Mouse (Mus musculus): ENCODE results near the gene Rpia. TPM values are rescaled to one million over a fixed set of nuclear protein-coding genes. Genes with fewer than 3 reads are reported as not detected.

Rpia gene
- polyA plus RNA-seq, 1 experiment from 2014 or later = 3.3 TPM

GRCm38 (mm10) chr6:70752351-70752750, 39.7 kb downstream of the Rpia start:
- no peak for DNase-seq (ENCODE audit: low spot score)
- H3K27ac ChIP-seq (replicated peaks; ENCODE audit: low read depth, low read length) = no peak overlapping the region
- H3K4me1 ChIP-seq (ENCODE audit: control insufficient read depth, insufficient read depth, low read length) = peaks cover 6% of the 10 kb centered on the region; the same call in 1 of the 2 replicates
- no peak overlapping the region for H3K4me2 ChIP-seq (ENCODE audit: low read depth, low read length)
- no peaks in the 10 kb centered on the region for H3K36me3 ChIP-seq (ENCODE audit: control insufficient read depth, insufficient read depth, low read length)
- H3K27me3 ChIP-seq (replicated peaks; ENCODE audit: control insufficient read depth, insufficient read depth, low read length) = no peaks in the 10 kb centered on the region
- no peak overlapping the region for H3K9ac ChIP-seq (ENCODE audit: low read depth, low read length)
- no peak for ATAC-seq (ENCODE audit: low read depth)
- WGBS = 56% methylated on average over 8 of the region's 8 CpGs
- no peak overlapping the region for H3K4me3 ChIP-seq (ENCODE audit: low read depth, low read length)
- no peaks in the 10 kb centered on the region for H3K9me3 ChIP-seq (ENCODE audit: control insufficient read depth, low read length)

- no peaks in the 10 kb centered on the region for H3K27me3 ChIP-seq (replicated peaks; ENCODE audit: control insufficient read depth, insufficient read depth, low read length)
- no peaks in the 10 kb centered on the region for H3K9me3 ChIP-seq (ENCODE audit: control insufficient read depth, low read length)
- no peak overlapping the region for H3K9ac ChIP-seq (ENCODE audit: low read depth, low read length)
- ATAC-seq (ENCODE audit: low read depth) (no peak), DNase-seq (ENCODE audit: low spot score) (no peak)
- H3K36me3 ChIP-seq (ENCODE audit: control insufficient read depth, insufficient read depth, low read length) = no peaks in the 10 kb centered on the region
- 70% methylated on average over 6 of the region's 6 CpGs for WGBS
- no peak overlapping the region for H3K27ac ChIP-seq (replicated peaks; ENCODE audit: low read depth, low read length)
- H3K4me2 ChIP-seq (ENCODE audit: low read depth, low read length) = no peak overlapping the region
- H3K4me1 ChIP-seq (ENCODE audit: control insufficient read depth, insufficient read depth, low read length) = peaks cover 6% of the 10 kb centered on the region; the same call in 1 of the 2 replicates
- no peak overlapping the region for H3K4me3 ChIP-seq (ENCODE audit: low read depth, low read length)
Measured at GRCm38 (mm10) chr6:70751898-70752273, 40.1 kb downstream of the Rpia start.

DNA sequence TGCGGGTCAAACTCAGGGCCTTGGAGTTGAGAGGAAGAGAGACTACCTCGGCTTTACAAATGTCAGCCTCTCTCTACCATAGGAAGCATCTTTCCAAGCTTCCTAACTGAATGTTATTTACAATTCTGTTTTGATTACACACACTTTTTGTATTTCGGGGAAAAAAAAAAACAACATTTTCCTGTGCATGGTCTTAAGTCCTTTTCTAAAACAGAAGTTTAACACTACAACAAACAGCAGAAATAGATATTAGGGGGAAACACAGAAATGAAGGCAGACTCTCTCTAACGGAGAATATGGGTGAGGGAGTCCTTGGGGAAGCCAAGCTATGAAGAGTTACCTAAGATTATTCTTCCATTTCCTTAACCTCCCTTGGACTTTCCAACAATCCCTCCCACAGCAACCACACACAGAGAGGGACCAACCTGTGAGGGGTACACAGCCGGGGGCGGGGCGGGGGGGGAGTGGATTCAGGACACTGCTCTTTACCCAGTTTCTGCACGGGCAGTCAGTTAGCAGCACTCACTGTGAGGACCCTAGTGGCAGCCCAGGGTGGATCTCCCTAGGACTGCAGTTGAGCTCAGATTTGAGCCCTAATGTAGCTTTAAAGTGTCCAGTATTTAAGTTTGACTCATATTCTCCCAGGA, 40.7 kb downstream of the Rpia start:
- WGBS = 70% methylated on average over 8 of the region's 8 CpGs

DNA sequence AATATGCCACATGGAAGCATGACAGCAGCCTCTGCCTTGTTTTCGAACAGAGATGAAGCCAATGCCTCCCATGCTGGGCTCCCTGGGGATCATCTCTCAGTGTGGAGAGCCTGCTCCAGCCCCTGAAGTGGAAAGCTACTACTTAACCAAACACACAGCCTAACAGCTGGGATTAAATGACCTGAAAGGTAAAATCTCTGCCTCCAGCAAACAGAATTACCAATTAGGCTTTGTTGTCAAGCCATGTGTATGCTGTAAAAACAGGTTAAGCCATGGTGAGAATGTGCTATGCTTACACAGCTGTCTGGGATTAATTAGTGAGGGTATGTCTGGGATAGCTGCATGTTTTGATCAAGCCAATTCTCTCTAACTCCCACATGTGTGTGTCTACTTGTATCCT, 42.3 kb downstream of the Rpia start:
- H3K4me2 ChIP-seq (ENCODE audit: low read depth, low read length) = no peak overlapping the region
- peaks cover 6% of the 10 kb centered on the region; the same call in 1 of the 2 replicates for H3K4me1 ChIP-seq (ENCODE audit: control insufficient read depth, insufficient read depth, low read length)
- H3K9me3 ChIP-seq (ENCODE audit: control insufficient read depth, low read length) = no peaks in the 10 kb centered on the region
- no peaks in the 10 kb centered on the region for H3K27me3 ChIP-seq (replicated peaks; ENCODE audit: control insufficient read depth, insufficient read depth, low read length)
- no peak overlapping the region for H3K27ac ChIP-seq (replicated peaks; ENCODE audit: low read depth, low read length)
- H3K9ac ChIP-seq (ENCODE audit: low read depth, low read length) = no peak overlapping the region
- 18% methylated on average over 1 of the region's 1 CpGs for WGBS
- H3K36me3 ChIP-seq (ENCODE audit: control insufficient read depth, insufficient read depth, low read length) = no peaks in the 10 kb centered on the region
- DNase-seq (ENCODE audit: low spot score) (peak; percentile 70), ATAC-seq (ENCODE audit: low read depth) (peak; percentile 65; the same call in 1 of the 2 replicates)
- H3K4me3 ChIP-seq (ENCODE audit: low read depth, low read length) = no peak overlapping the region

More for the DNA sequence above, 40.7 kb downstream of the Rpia start:
- ATAC-seq (ENCODE audit: low read depth) (no peak), DNase-seq (ENCODE audit: low spot score) (no peak)
- Histone ChIP-seq H3K9me3 (ENCODE audit: control insufficient read depth, low read length) (no peaks in the 10 kb centered on the region), H3K4me3 (ENCODE audit: low read depth, low read length) (no peak overlapping the region), H3K27me3 (replicated peaks; ENCODE audit: control insufficient read depth, insufficient read depth, low read length) (no peaks in the 10 kb centered on the region), H3K4me2 (ENCODE audit: low read depth, low read length) (no peak overlapping the region), H3K4me1 (ENCODE audit: control insufficient read depth, insufficient read depth, low read length) (peaks cover 6% of the 10 kb centered on the region; the same call in 1 of the 2 replicates), H3K27ac (replicated peaks; ENCODE audit: low read depth, low read length) (no peak overlapping the region), H3K9ac (ENCODE audit: low read depth, low read length) (no peak overlapping the region), H3K36me3 (ENCODE audit: control insufficient read depth, insufficient read depth, low read length) (no peaks in the 10 kb centered on the region)

- H3K36me3 ChIP-seq (ENCODE audit: control insufficient read depth, insufficient read depth, low read length) = no peaks in the 10 kb centered on the region
- H3K9me3 ChIP-seq (ENCODE audit: control insufficient read depth, low read length) = no peaks in the 10 kb centered on the region
- no peak overlapping the region for H3K9ac ChIP-seq (ENCODE audit: low read depth, low read length)
- H3K27ac ChIP-seq (replicated peaks; ENCODE audit: low read depth, low read length) = no peak overlapping the region
- H3K4me2 ChIP-seq (ENCODE audit: low read depth, low read length) = no peak overlapping the region
- DNase-seq (ENCODE audit: low spot score) (no peak), ATAC-seq (ENCODE audit: low read depth) (no peak)
- 85% methylated on average over 5 of the region's 5 CpGs for WGBS
- peaks cover 6% of the 10 kb centered on the region; the same call in 1 of the 2 replicates for H3K4me1 ChIP-seq (ENCODE audit: control insufficient read depth, insufficient read depth, low read length)
- H3K27me3 ChIP-seq (replicated peaks; ENCODE audit: control insufficient read depth, insufficient read depth, low read length) = no peaks in the 10 kb centered on the region
- H3K4me3 ChIP-seq (ENCODE audit: low read depth, low read length) = no peak overlapping the region
Measured at GRCm38 (mm10) chr6:70747702-70748101, 44.3 kb downstream of the Rpia start.

DNA sequence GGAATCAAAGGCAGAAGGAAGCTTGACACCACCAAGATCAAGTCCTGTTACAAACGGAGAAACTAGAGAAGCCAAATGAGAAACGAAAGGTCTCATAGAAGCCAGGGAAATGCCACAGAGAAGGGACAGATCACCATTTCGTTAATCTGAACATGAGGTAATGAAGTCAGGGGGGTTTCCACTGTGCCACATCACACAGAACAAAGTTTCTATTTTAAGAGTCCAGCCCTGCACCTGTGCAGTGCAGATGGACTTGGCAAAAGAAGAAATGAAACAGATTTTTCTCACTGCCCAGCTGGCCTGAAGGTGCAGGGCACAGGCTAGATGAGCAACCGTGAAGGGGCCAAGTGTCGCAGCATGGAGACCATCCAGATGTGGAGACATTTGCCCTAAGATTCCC, 48.1 kb downstream of the Rpia start:
- H3K4me1 ChIP-seq (ENCODE audit: control insufficient read depth, insufficient read depth, low read length) = no peaks in the 10 kb centered on the region
- no peak overlapping the region for H3K27ac ChIP-seq (replicated peaks; ENCODE audit: low read depth, low read length)
- no peak for ATAC-seq (ENCODE audit: low read depth)
- H3K9me3 ChIP-seq (ENCODE audit: control insufficient read depth, low read length) = no peaks in the 10 kb centered on the region
- H3K9ac ChIP-seq (ENCODE audit: low read depth, low read length) = no peak overlapping the region
- DNase-seq (ENCODE audit: low spot score) = no peak
- WGBS = 69% methylated on average over 5 of the region's 5 CpGs
- H3K36me3 ChIP-seq (ENCODE audit: control insufficient read depth, insufficient read depth, low read length) = no peaks in the 10 kb centered on the region
- H3K4me2 ChIP-seq (ENCODE audit: low read depth, low read length) = no peak overlapping the region
- H3K27me3 ChIP-seq (replicated peaks; ENCODE audit: control insufficient read depth, insufficient read depth, low read length) = no peaks in the 10 kb centered on the region
- no peak overlapping the region for H3K4me3 ChIP-seq (ENCODE audit: low read depth, low read length)

DNA sequence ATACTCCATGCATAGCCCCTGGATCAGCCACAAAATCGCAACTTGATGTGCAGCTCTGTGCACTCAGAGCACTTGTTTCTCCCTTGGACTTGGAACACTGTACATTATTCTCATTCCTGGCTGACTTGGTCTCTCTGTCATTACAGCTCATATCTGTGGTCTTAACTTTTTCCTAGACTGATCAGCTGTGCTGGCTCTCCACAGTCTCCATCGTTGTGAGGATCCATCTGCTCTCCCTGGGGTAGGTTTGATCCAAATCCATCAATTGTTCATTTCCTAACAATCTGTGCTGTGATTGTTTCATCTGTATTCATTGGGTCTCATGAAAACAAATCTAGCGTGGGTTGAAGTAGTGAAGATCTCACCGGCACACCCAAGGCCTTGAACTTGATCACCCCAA, 49.2 kb downstream of the Rpia start:
- no peak overlapping the region for H3K27ac ChIP-seq (replicated peaks; ENCODE audit: low read depth, low read length)
- DNase-seq (ENCODE audit: low spot score) = no peak
- no peak for ATAC-seq (ENCODE audit: low read depth)
- H3K4me1 ChIP-seq (ENCODE audit: control insufficient read depth, insufficient read depth, low read length) = no peaks in the 10 kb centered on the region
- H3K4me2 ChIP-seq (ENCODE audit: low read depth, low read length) = no peak overlapping the region
- WGBS = 87% methylated on average over 4 of the region's 4 CpGs
- no peaks in the 10 kb centered on the region for H3K9me3 ChIP-seq (ENCODE audit: control insufficient read depth, low read length)
- no peak overlapping the region for H3K4me3 ChIP-seq (ENCODE audit: low read depth, low read length)
- H3K36me3 ChIP-seq (ENCODE audit: control insufficient read depth, insufficient read depth, low read length) = no peaks in the 10 kb centered on the region
- H3K27me3 ChIP-seq (replicated peaks; ENCODE audit: control insufficient read depth, insufficient read depth, low read length) = no peaks in the 10 kb centered on the region
- no peak overlapping the region for H3K9ac ChIP-seq (ENCODE audit: low read depth, low read length)

GRCm38 (mm10) chr6:70740535-70740934, 51.5 kb downstream of the Rpia start:
- no peaks in the 10 kb centered on the region for H3K9me3 ChIP-seq (ENCODE audit: control insufficient read depth, low read length)
- no peaks in the 10 kb centered on the region for H3K36me3 ChIP-seq (ENCODE audit: control insufficient read depth, insufficient read depth, low read length)
- H3K27ac ChIP-seq (replicated peaks; ENCODE audit: low read depth, low read length) = no peak overlapping the region
- no peak overlapping the region for H3K4me3 ChIP-seq (ENCODE audit: low read depth, low read length)
- H3K4me2 ChIP-seq (ENCODE audit: low read depth, low read length) = no peak overlapping the region
- H3K9ac ChIP-seq (ENCODE audit: low read depth, low read length) = no peak overlapping the region
- ATAC-seq (ENCODE audit: low read depth) = peak; percentile 57; the same call in 1 of the 2 replicates
- H3K4me1 ChIP-seq (ENCODE audit: control insufficient read depth, insufficient read depth, low read length) = no peaks in the 10 kb centered on the region
- no peaks in the 10 kb centered on the region for H3K27me3 ChIP-seq (replicated peaks; ENCODE audit: control insufficient read depth, insufficient read depth, low read length)
- peak; percentile 6 for DNase-seq (ENCODE audit: low spot score)

DNA sequence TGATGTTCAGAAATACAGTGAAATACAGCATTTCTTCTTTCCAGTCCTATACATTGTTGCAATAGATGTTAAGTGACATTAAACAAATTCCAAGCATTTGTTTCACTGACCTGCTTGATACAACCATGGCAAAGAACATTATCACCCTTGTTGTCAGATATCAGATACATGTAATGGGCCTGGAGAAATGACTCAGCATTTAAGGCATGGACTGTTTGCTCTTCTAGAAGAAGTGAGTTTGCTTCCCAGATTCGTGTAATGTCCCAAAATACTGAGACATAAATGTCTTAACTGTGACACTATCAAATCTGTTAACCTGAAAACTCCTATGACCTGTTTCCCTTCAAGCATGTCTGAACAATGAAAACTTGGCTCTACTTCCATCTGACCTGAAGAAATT, 52.6 kb downstream of the Rpia start:
- Histone ChIP-seq H3K4me3 (ENCODE audit: low read depth, low read length) (no peak overlapping the region), H3K36me3 (ENCODE audit: control insufficient read depth, insufficient read depth, low read length) (no peaks in the 10 kb centered on the region), H3K27me3 (replicated peaks; ENCODE audit: control insufficient read depth, insufficient read depth, low read length) (no peaks in the 10 kb centered on the region), H3K4me2 (ENCODE audit: low read depth, low read length) (no peak overlapping the region), H3K4me1 (ENCODE audit: control insufficient read depth, insufficient read depth, low read length) (no peaks in the 10 kb centered on the region), H3K9ac (ENCODE audit: low read depth, low read length) (no peak overlapping the region), H3K27ac (replicated peaks; ENCODE audit: low read depth, low read length) (no peak overlapping the region), H3K9me3 (ENCODE audit: control insufficient read depth, low read length) (no peaks in the 10 kb centered on the region)
- ATAC-seq (ENCODE audit: low read depth) = no peak
- no peak for DNase-seq (ENCODE audit: low spot score)
- WGBS = 77% methylated on average over 1 of the region's 1 CpGs
